Mouse (Mus musculus) adrenal gland, postnatal 36 days (tissue): Measurements from ENCODE around the gene Osbpl6. TPM values are rescaled to one million over a fixed set of nuclear protein-coding genes. Genes with fewer than 3 reads are reported as not detected.
"Not testable (repeated sequence)": the region's sequence is repeated elsewhere in the genome, so short reads cannot be mapped to it uniquely, and the experiment has no call there.

ENCODE experiments used
- DNase-seq, 2 experiments: peaks; one replicate each; pipeline ENCODE4 v3.0.0; 2021; ENCODE audit warnings: mixed read lengths in 1 of 2
- total RNA-seq, 2 experiments: library from RNA; stranded (reverse); gene quantifications; 2 replicates each; pipeline ENCODE4 v1.2.3; 2021

Osbpl6 gene
- total RNA-seq, 2 experiments from 2014 or later, result 26.2 to 28.5 TPM

DNA sequence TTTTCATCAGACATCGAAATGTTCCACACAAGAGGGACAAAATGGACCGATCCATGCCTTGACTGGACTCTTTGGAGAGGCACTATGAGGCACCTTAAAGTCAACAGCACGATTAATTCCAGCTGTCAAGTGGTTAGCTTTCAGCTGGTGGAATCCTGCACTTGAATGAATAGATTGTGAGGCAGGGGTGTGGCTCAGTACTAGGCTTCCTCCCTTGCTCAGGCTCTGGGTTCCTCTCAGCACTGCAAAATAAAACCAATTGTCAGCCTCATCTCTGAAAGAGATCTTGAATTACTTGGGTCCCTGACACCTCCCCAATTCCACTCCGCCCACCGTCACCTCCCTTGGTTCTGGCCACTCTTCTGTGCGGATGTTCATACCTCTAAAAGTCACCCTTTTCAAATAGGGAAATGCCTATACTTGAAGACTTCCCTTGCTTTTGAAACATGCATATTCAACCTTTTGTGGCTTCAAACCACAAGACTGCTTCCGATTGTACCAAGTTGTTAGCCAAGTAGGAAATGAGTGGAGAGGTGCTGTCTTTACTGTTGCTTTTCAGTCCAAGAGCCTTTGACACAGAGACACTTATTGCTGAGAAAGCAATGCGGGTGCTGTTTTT is 160.7 kb downstream of the Osbpl6 start:
- DNase-seq, result no peak

GRCm38 (mm10) chr2:76571543-76571942 is 165.2 kb downstream of the Osbpl6 start:
- no peak for DNase-seq

GRCm38 (mm10) chr2:76578911-76579310 is 172.6 kb downstream of the Osbpl6 start:
- no peak for DNase-seq

GRCm38 (mm10) chr2:76585090-76585489 is 178.8 kb downstream of the Osbpl6 start:
- peak; percentile 20 to 30 for DNase-seq

GRCm38 (mm10) chr2:76586906-76587305 is 180.6 kb downstream of the Osbpl6 start:
- no peak for DNase-seq

- DNase-seq, result no peak
Observed at GRCm38 (mm10) chr2:76590221-76590620, 183.9 kb downstream of the Osbpl6 start.

DNA sequence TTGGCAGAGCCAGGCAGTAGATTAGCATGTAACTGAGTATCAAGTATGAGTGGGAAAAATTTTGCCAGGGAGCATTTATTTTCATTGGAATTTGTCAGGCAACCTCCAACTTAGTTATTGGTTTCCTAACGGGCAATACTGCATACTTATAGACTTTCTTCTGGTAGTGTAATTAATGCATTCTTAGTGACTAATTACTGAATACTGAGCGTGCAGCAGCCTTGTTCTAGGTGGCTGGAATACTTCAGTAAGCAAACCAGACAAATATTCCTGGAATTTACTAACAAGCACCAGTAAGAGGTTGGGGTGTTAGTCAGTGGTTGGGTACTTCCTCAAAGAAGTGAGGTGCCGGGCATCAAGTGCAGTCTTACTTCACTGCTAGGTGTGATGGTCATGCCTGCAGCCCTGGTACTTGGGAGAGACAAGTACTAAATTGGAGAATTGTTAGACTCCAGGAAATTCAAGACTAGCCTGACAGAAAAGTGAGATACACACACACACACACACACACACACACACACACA is 186.2 kb downstream of the Osbpl6 start:
- no peak for DNase-seq

GRCm38 (mm10) chr2:76597521-76597920 is 191.2 kb downstream of the Osbpl6 start:
- DNase-seq, result no peak

DNA sequence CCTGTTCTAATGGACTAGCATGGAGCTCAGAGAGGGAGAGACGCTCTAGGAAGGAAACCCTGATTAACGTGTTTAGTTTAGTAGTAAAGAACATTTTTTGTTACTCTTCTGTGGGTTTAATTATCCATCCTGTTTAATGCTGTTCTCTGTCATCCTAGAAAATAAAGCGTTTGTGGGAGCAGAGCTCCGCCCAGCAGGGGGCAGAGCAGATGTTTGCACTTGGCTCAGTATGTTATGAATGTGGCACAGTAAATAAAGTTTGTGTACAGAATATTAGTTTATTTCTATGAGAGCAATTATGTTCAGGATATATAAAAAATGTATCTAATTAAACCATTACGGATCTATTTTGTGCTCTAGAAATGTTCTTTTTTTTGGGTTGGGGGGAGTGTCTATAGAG is 192.9 kb downstream of the Osbpl6 start:
- DNase-seq, result peak; percentile 19 to 25

DNA sequence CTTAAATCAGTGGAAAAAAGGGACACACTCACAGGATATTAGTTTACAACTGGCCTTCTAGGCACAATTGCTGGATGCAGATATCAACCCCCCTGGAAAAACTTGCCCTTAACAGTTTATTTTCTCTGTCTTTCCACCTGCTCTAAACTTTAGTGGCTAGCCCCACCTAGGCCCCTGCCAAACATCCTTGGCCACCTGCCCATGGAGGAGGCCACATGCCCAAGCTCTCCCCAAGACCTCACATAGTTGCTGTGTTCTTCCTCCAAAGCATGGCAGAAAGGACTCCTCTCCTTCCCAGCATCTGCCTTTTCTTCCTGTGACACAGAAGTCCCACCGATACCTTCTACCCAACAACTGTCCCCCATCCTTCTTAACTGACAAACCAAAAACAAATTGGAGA is 195.9 kb downstream of the Osbpl6 start:
- DNase-seq, result no peak

GRCm38 (mm10) chr2:76606704-76607103 is 200.4 kb downstream of the Osbpl6 start:
- no peak for DNase-seq

DNA sequence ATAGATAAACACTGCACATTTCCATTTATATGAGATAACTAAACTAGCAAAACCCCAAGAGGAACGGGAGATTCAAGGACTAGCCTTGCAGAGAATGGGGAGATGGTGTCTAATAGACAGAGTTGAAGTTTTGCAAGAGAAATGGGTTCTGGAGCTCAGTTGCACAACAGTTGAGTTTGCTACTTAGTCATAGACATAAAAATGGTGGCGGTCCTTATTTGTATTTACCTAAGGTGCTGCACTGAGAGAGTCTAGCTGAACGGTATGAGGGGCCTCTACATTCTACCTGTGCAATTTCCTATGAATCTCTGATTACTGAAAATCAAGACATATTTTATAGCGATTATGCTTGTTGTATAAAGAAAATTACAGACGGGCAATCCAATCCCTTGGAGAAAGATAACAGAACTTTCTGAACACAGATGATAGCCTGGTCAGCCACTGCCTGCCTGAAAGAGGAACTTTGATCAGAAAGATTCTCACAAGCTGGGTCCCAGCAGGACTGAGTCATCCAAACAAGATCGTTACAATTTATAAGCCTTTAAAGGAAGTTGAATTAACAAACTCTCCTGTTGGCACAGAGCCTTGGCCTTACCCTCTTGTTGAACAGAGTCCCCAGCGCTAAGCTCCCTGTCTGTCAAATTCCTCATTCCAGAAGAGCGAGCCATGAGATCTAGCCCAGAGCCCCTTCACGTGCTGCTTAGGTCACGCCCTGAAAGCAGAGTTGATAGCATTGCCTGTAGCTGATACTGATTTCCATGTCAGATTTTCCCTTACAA is 204.2 kb downstream of the Osbpl6 start:
- DNase-seq, result peak in 1 of 2 experiments; percentile 31

DNA sequence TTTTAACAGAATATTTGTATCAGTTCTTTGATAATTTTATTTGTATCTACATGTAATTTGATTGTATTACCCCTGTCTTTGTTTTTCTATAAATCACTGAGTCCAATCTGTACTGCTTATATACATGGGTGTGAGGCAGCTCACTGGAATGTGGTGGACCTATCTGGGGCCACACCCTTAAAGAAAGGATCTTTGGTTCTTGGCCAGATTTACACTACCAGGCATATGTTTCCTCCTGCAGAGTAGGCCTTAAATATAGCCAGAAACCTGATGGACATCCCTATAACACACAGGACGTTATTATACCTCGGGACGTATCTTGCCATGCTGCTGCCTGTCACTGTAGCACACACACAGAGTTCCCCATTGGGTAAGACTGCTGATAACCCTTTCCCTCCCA is 205.7 kb downstream of the Osbpl6 start:
- no peak for DNase-seq

GRCm38 (mm10) chr2:76618078-76618477 is 211.8 kb downstream of the Osbpl6 start:
- peak in 1 of 2 experiments; percentile 56 for DNase-seq

GRCm38 (mm10) chr2:76620188-76620587 is 213.9 kb downstream of the Osbpl6 start:
- no peak for DNase-seq

DNA sequence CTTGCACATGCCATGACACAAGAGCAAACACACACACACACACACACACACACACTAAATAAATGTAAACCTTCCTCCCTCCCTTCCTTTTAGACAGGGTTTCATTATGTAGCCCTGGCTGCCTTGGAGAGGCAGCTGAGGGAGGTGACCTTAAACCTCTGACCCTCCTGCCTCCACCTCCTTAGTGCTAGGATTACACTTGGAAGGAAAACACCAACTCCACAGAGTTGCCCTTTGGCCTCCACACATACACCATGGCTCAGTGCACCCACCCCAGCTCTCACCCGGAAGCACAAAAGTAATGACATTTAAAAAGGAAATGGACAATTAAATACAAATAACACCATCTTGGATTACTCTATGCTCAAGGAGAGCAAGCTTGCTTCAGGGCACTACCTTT is 215.4 kb downstream of the Osbpl6 start:
- no peak for DNase-seq

DNA sequence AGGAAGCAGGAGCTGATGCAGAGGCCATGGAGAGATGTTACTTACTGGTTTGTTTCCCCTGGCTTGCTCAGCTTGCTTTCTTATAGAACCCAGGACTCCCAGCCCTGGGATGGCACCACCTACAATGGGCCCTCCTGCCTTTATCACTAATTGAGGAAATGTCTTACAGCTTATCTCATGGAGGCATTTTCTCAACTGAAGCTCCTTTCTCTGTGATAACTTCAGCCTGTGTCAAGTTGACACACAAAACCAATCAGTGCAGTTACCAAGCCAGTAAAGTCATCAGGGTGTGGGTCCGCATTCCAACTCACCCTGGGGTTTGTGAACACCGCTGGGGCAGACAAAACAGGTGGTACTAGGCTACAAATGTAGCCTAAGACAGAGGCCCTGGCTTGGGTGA is 216.0 kb downstream of the Osbpl6 start:
- not testable (repeated sequence) for DNase-seq

- no peak for DNase-seq
Observed at GRCm38 (mm10) chr2:76630293-76630692, 224.0 kb downstream of the Osbpl6 start.

DNA sequence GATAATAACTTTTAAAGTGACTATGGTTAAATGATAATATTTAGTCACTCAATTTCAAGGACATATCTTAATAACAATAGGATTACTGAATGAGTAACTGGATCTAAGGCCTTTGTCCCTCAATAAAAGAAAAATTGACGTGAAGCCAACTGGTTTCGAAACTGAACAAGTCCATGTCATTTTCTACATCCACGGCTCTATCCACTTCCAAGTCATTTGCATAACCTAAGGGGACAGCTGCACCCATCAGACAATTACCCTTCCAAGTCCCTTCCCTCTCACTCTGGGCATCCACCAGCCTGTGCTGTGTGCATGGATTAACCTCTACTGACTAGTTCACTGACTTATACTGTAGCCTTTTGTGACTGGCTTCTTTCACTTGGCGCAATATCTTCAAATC is 225.3 kb downstream of the Osbpl6 start:
- no peak for DNase-seq

GRCm38 (mm10) chr2:76639637-76640036 is 233.3 kb downstream of the Osbpl6 start:
- DNase-seq, result no peak

DNA sequence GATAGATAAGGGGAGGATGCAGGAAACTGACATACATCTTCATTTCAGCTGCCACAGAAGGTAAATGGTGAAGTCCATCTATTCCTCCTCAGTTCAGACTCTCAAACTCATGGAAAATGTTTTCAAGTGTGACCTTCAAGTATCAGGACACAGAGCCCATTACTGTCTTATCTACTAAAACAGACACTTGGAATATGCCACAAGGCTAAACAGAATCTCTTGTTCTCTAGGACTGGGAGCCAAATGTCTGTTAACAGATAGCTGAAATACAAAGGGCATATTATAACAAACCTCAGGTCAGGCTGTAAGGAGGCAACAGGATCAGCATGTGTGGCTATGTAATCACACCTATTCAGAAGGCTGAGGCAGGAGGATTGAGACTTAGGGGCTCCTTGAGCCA is 237.5 kb downstream of the Osbpl6 start:
- no peak for DNase-seq

GRCm38 (mm10) chr2:76647441-76647869 is 241.1 kb downstream of the Osbpl6 start:
- no peak for DNase-seq

DNA sequence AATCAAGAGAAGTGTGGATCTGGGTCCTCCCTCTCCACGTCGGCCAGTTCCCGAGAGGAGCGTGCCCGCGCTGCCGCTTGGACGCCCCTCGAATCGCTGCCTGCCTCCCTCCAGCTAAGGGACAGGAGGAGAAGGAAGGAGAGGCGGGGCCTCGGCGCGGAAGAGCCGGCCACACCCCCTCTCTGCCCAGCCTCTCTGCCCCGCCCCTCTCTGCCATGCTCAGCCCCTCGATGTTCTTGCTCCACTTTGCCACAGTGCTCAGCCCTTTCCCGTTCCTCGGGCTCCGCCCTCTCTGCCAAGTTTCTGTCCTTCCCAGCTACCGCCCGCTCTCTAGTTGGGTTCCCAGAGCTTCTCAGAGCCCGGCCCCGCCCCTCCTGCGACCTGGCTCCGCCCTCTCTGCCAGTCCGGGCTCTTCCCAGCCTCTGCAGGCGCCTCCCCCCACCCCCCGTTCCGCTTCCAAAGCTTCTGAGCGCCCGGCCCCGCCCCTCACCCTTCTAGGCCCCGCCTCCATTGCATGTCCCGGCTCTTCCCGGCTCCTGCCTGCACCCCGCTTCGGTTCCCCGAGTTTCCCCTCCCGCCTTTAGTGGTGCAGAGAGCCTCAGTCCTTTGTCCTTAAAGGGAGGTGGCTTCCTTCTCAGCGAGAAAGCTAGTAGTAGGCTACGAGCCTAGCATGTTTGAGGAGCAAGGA is 241.7 kb downstream of the Osbpl6 start, which contains the start of the genes Prkra and Pjvk:
Gene Prkra, minus strand, starts transcription at position 133 of the 688 bp plus-strand sequence.
Gene Pjvk, plus strand, starts transcription at position 594 of the 688 bp plus-strand sequence.
- peak; percentile 99 for DNase-seq
